Mouse (Mus musculus) forebrain, embryonic 14.5 days (tissue): ENCODE results near the gene Polr1a. TPM values are rescaled to one million over a fixed set of nuclear protein-coding genes. Genes with fewer than 3 reads are reported as not detected.

ENCODE experiments used
- ATAC-seq: fragments of 200-750 bp; cut with Nextera tagmentation; 2 replicates; pipeline ENCODE4 v1.8.0; 2017; ENCODE audit warnings: mild to moderate bottlenecking, moderate library complexity
- DNase-seq: peaks from one replicate; pipeline ENCODE4 v3.0.0-alpha.2; 2015; ENCODE audit warnings: low spot score
- H3K27ac ChIP-seq: fragments of 300-500 bp; sonication (generic); 2 replicates; pipeline ENCODE4 v1.5.1; 2014; ENCODE audit warnings: low read depth, mild to moderate bottlenecking, control low read depth, low read length, moderate library complexity
- H3K27me3 ChIP-seq: fragments of 300-500 bp; sonication (generic); replicated peaks from 2 replicates; pipeline ENCODE4 v1.6.1; 2014; ENCODE audit warnings: low read length, control low read depth, mixed read lengths; ENCODE audit not compliant: control insufficient read depth, insufficient read depth
- H3K36me3 ChIP-seq: fragments of 300-500 bp; sonication (generic); 2 replicates; pipeline ENCODE4 v1.6.1; 2014; ENCODE audit warnings: low read length, control low read depth; ENCODE audit not compliant: control insufficient read depth, insufficient read depth
- H3K4me1 ChIP-seq: fragments of 300-500 bp; sonication (generic); 2 replicates; pipeline ENCODE4 v1.6.1; 2014; ENCODE audit warnings: antibody characterized with exemption, low read length, control low read depth; ENCODE audit not compliant: control insufficient read depth, insufficient read depth
- H3K4me2 ChIP-seq: fragments of 300-500 bp; sonication (generic); 2 replicates; pipeline ENCODE4 v1.6.1; 2014; ENCODE audit warnings: mild to moderate bottlenecking, control low read depth, low read length
- H3K4me3 ChIP-seq: fragments of 300-500 bp; sonication (generic); 2 replicates; pipeline ENCODE4 v1.5.1; 2014; ENCODE audit warnings: low read depth, low read length, control low read depth
- H3K9ac ChIP-seq: fragments of 300-500 bp; sonication (generic); 2 replicates; pipeline ENCODE4 v1.6.1; 2014; ENCODE audit warnings: mild to moderate bottlenecking, low read length, control low read depth, moderate library complexity
- H3K9me3 ChIP-seq: fragments of 300-500 bp; sonication (generic); replicated peaks from 2 replicates; pipeline ENCODE4 v1.6.1; 2016; ENCODE audit warnings: low read length, control low read depth, mixed read lengths; ENCODE audit not compliant: control insufficient read depth
- WGBS: fragments of 180-500 bp; shearing (Covaris S2); extraction: QIAGEN DNeasy Blood & Tissue Kit; methylation state at CpG from one replicate; pipeline ENCODE4 v1.1.7; 2014; 5-methylcytosine and 5-hydroxymethylcytosine counted together
- polyA plus RNA-seq: library from polyadenylated mRNA; unstranded; fragments of >200 nt; fragmentation: Nextera tagmentation; extraction: Ambion mirVana; gene quantifications from 2 replicates; pipeline ENCODE4 v1.2.1, GENCODE M21; 2014

The Polr1a gene
- polyA plus RNA-seq, 1 experiment from 2014 or later, result 10.4 TPM

DNA sequence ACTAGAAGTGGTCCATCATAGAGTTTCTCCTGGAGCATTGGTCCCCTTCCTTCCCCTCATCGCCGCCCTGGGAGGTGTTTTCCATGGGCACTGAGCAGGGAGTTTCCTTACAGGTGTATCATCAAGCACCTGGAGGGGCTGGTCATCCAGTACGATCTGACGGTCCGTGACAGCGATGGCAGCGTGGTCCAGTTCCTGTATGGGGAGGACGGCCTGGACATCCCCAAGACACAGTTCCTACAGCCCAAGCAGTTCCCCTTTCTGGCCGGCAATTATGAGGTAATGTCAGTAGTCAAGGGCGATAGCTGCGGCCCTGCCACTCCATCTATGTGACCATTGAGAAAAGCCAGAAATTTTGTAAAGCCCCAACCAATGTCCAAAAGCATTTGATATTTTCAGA lies 54.7 kb downstream of the Polr1a start:
- H3K9ac ChIP-seq, result no peak overlapping the region
- H3K36me3 ChIP-seq, result peaks cover 29% of the 10 kb centered on the region
- WGBS, result 99% methylated on average over 11 of the region's 11 CpGs
- ATAC-seq (no peak), DNase-seq (no peak)
- H3K4me1 ChIP-seq, result no peaks in the 10 kb centered on the region
- H3K9me3 ChIP-seq, result no peaks in the 10 kb centered on the region
- H3K27me3 ChIP-seq, result no peaks in the 10 kb centered on the region
- H3K4me3 ChIP-seq, result no peak overlapping the region
- no peak overlapping the region for H3K4me2 ChIP-seq
- no peak overlapping the region for H3K27ac ChIP-seq

DNA sequence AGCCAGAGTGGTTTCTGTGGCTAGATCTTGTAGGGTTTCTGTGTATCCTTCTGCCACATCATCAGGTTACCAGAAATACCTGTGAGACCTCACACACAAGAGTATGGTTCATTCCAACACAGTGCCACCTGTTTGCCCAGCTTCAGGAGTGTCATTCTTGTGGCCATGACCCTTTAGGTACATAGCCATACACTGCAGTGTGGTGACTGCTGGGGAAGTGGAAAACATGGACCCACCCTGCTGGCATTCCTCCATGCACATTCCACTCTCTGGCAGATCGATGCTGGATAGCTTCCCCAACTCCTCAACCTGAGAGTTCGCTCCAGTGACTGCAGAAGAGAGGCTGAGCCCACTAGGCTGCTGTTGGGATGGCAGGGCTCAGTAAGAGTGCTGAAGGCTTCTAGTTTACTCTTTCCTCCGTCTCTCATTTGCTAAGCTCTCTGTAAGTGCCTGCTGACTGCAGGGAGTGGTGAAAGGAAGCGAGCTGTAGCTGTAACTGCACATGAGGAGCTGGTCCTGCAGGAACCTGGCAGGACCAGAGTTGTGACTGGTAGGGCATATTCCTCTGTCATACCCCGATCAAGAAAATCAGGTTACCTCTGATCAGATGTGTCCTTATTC lies 57.9 kb downstream of the Polr1a start:
- Histone ChIP-seq H3K36me3 (peaks cover 43% of the 10 kb centered on the region), H3K4me3 (no peak overlapping the region), H3K9me3 (no peaks in the 10 kb centered on the region), H3K9ac (no peak overlapping the region), H3K27ac (no peak overlapping the region), H3K4me1 (no peaks in the 10 kb centered on the region), H3K4me2 (no peak overlapping the region), H3K27me3 (no peaks in the 10 kb centered on the region)
- DNase-seq, result no peak
- no peak for ATAC-seq
- WGBS, result 91% methylated on average over 5 of the region's 5 CpGs

DNA sequence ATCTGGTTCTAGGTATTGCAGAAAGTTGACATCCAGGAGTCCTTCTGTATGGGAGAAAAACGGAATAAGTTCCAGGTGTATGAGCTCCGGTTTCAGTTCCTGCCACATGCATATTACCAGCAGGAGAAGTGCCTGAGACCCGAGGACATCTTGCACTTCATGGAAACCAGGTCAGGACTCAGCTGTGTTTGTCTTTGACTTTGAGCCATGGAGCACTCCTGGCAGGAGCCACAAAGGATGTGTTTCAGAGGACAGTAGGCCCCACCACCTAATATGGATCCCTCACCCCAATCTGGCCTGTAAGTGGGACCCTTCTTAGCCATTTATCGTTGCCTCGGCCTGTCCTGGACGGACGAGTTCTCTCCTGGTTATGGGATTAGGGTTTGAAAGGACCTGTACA lies 59.0 kb downstream of the Polr1a start:
- H3K4me2 ChIP-seq, result no peak overlapping the region
- DNase-seq (no peak), ATAC-seq (no peak)
- WGBS, result 94% methylated on average over 7 of the region's 7 CpGs
- H3K36me3 ChIP-seq, result peaks cover 49% of the 10 kb centered on the region
- no peaks in the 10 kb centered on the region for H3K27me3 ChIP-seq
- H3K9ac ChIP-seq, result no peak overlapping the region
- no peak overlapping the region for H3K4me3 ChIP-seq
- no peak overlapping the region for H3K27ac ChIP-seq
- H3K9me3 ChIP-seq, result no peaks in the 10 kb centered on the region
- no peaks in the 10 kb centered on the region for H3K4me1 ChIP-seq

DNA sequence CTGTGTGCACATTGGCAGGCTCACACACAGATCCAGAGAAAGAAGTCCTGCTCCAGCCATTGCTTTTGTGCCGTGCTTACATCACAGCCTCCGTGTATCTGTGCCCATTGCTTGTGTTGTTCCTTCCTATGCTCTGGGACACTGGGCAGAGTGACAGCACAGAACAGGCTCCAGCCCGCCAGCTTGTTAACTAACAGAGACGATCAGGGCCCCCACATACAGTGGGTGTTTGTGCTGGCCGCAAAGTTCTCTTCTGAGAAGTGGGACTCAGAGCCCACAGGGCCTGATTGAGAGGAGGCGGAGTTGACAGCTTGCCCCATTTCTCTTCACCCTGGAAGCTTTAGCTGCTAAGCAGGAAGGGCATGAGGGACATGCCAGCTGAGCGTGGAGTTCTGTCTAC lies 60.6 kb downstream of the Polr1a start:
- no peak overlapping the region for H3K9ac ChIP-seq
- H3K4me1 ChIP-seq, result no peaks in the 10 kb centered on the region
- DNase-seq (no peak), ATAC-seq (no peak)
- H3K4me3 ChIP-seq, result no peak overlapping the region
- H3K9me3 ChIP-seq, result no peaks in the 10 kb centered on the region
- no peak overlapping the region for H3K4me2 ChIP-seq
- WGBS, result 88% methylated on average over 7 of the region's 7 CpGs
- no peaks in the 10 kb centered on the region for H3K27me3 ChIP-seq
- peaks cover 61% of the 10 kb centered on the region for H3K36me3 ChIP-seq
- no peak overlapping the region for H3K27ac ChIP-seq

DNA sequence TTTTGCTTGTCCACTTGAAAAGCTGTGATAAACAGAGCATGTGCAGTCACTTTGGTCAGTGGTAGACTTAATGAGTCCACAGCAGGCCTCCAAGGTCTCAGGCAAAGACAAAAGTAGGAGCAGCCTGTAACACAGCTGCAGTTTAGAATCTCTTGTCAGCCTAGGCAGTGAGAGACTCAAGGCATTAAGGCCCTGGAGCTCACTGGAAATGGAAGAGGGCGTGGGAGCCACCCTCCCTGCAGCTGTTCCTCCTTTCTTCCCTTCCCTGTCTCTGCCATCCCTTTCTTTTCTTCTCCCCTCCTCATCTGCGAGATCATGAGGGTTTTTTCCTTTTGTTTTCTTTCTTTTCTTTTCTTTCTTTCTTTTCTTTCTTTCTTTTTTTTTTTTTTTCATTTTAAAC lies 61.3 kb downstream of the Polr1a start:
- H3K9me3 ChIP-seq, result no peaks in the 10 kb centered on the region
- no peak for DNase-seq
- no peak overlapping the region for H3K4me3 ChIP-seq
- H3K9ac ChIP-seq, result no peak overlapping the region
- no peak overlapping the region for H3K4me2 ChIP-seq
- no peaks in the 10 kb centered on the region for H3K27me3 ChIP-seq
- ATAC-seq, result no peak
- no peaks in the 10 kb centered on the region for H3K4me1 ChIP-seq
- WGBS, result 69% methylated on average over 2 of the region's 2 CpGs
- peaks cover 62% of the 10 kb centered on the region for H3K36me3 ChIP-seq
- no peak overlapping the region for H3K27ac ChIP-seq

DNA sequence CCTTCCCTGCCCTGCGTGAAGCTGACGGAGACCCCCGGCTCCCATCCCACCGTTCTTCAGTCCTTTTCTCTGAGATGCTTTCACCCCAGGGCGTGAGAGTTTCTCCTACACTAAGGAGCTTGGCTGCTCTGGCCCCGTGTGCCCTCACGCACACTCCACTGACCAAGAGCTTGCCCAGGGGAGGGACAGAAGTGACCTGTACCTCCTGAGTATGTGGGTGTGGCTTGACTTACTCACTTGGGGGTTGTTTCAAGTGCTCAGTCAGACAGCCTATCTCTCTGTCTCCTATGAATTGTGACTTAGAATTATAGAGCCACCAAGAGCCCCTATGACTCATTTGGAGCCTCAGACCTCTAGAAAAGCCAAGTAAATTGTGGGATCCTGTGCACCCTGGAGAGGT lies 67.7 kb downstream of the Polr1a start:
- ATAC-seq (no peak), DNase-seq (no peak)
- no peaks in the 10 kb centered on the region for H3K9me3 ChIP-seq
- no peaks in the 10 kb centered on the region for H3K4me1 ChIP-seq
- no peak overlapping the region for H3K27ac ChIP-seq
- H3K4me3 ChIP-seq, result no peak overlapping the region
- no peaks in the 10 kb centered on the region for H3K27me3 ChIP-seq
- H3K9ac ChIP-seq, result no peak overlapping the region
- peaks cover 84% of the 10 kb centered on the region for H3K36me3 ChIP-seq
- H3K4me2 ChIP-seq, result no peak overlapping the region
- 90% methylated on average over 7 of the region's 7 CpGs for WGBS

DNA sequence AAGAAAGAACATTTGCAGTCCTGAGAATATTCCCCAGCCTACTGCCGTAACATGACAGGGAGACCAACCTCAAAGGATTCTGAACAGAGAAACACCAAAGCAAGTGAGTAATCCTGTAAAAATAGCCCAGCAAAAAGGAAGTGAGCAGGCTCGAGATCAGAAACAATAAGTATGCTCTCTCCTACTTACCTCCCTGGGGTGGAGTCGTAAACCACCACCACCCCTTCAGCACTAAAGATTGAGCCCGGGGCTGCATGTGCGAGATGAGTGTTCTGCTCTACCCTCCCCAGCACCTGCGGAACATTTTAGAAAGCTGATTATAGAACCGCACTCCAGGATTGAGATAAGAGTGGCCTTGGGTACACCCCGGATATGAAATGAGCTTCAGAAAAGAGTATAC lies 71.3 kb downstream of the Polr1a start:
- no peak for DNase-seq
- H3K27ac ChIP-seq, result no peak overlapping the region

DNA sequence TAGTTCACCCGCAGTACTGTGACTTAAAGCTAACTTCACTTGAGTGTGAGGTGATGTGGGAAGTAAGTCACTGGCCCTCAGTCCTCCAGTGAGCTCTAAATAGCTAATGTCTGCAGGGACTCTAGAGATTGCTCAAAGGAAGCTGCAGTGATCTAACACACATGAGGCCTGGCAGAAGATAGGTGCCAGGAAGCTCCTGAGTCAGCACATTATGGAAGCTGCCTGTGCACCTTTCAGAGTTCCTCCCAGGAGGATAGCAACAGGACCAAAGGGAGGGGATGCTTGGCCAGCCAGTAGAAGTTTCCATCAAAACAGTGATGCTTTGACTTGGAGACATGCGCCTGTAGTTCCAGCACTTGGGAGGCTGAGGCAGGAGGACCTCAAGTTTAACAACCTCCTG lies 71.7 kb downstream of the Polr1a start:
- H3K4me2 ChIP-seq, result no peak overlapping the region
- ATAC-seq, result no peak
- H3K27me3 ChIP-seq, result no peaks in the 10 kb centered on the region
- no peak overlapping the region for H3K27ac ChIP-seq
- no peak for DNase-seq
- H3K36me3 ChIP-seq, result peaks cover 55% of the 10 kb centered on the region
- H3K9ac ChIP-seq, result no peak overlapping the region
- 96% methylated on average over 2 of the region's 2 CpGs for WGBS
- no peak overlapping the region for H3K4me3 ChIP-seq
- H3K4me1 ChIP-seq, result no peaks in the 10 kb centered on the region
- H3K9me3 ChIP-seq, result no peaks in the 10 kb centered on the region

More for the DNA sequence above, 71.3 kb downstream of the Polr1a start:
- Histone ChIP-seq H3K4me1 (no peaks in the 10 kb centered on the region), H3K9me3 (no peaks in the 10 kb centered on the region), H3K27me3 (no peaks in the 10 kb centered on the region), H3K4me3 (no peak overlapping the region), H3K4me2 (no peak overlapping the region), H3K36me3 (peaks cover 59% of the 10 kb centered on the region), H3K9ac (no peak overlapping the region)
- 90% methylated on average over 8 of the region's 8 CpGs for WGBS
- no peak for ATAC-seq

DNA sequence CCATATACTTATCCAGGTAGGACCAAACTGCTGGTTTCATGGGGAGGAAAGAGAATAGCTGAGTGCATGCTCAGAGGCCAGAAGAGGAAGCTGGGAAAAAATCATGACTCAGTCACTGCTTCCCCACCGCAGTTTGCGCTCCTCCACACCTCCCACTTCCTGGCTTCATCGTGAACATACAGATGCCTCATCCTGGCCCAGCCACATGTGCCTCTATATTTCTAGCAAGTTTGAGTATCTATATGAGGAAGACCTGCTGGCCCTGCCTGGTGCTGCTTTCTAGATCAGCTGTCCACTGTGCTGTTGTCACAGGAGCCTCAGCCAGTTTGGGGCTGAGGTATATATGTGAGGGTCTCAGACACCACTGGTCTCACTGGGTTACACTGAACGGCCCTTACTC lies 72.6 kb downstream of the Polr1a start:
- peaks cover 46% of the 10 kb centered on the region for H3K36me3 ChIP-seq

More for the DNA sequence above, 72.6 kb downstream of the Polr1a start:
- DNase-seq (no peak), ATAC-seq (no peak)
- Histone ChIP-seq H3K4me3 (no peak overlapping the region), H3K27ac (no peak overlapping the region), H3K4me1 (no peaks in the 10 kb centered on the region), H3K4me2 (no peak overlapping the region), H3K9ac (no peak overlapping the region), H3K27me3 (no peaks in the 10 kb centered on the region), H3K9me3 (no peaks in the 10 kb centered on the region)
- 92% methylated on average over 4 of the region's 4 CpGs for WGBS
